12 mouse cellular contexts compared by ENCODE assay signal in genomic region chr5:107020366-107020765, GRCm38 (mm10). TPM values are rescaled to one million over a fixed set of nuclear protein-coding genes. Genes with fewer than 3 reads are reported as not detected.
DNase-seq lines count a peak whose midpoint lies in the region; ATAC-seq lines count a peak whose summit lies in the region.
"Had no signal": no experiment of that assay in that cellular context is flagged by ENCODE, and none has a peak within 500 bp of the region (broad histone marks: within the 10 kb centered on the region; RNA-seq: fewer than 3 reads in every experiment).

No protein-coding gene starts in this region.

- no peak for ATAC-seq in heart, embryonic 12.5 days (ENCODE audit: insufficient number of reproducible peaks, low FRiP score)
- ATAC-seq in limb, embryonic 11.5 days (ENCODE audit: insufficient number of reproducible peaks, low FRiP score, low TSS enrichment, low read depth), result no peak
- ATAC-seq in CD4-positive, CD25-positive, alpha-beta regulatory T cell, adult 4 months, result no peak
- ATAC-seq in hindbrain, embryonic 14.5 days (ENCODE audit: low FRiP score), result no peak
- ATAC-seq: lung, postnatal 0 days; midbrain, embryonic 15.5 days had no signal

- H3K27me3 ChIP-seq in heart, embryonic 12.5 days (replicated peaks), result no peaks in the 10 kb centered on the region
- no peaks in the 10 kb centered on the region for H3K27me3 ChIP-seq in limb, embryonic 11.5 days (ENCODE audit: control insufficient read depth, insufficient read depth, low read length)
- no peaks in the 10 kb centered on the region for H3K27me3 ChIP-seq in hindbrain, embryonic 14.5 days (ENCODE audit: control insufficient read depth, insufficient read depth, low read length)
- H3K27me3 ChIP-seq: midbrain, embryonic 15.5 days; neural tube, embryonic 13.5 days had no signal

- intact Hi-C loops in heart, postnatal 25 days (cut with DNase I), result no loop called here

- H3K4me1 ChIP-seq in heart, embryonic 12.5 days (replicated peaks), result peaks cover 30% of the 10 kb centered on the region
- peaks cover 30% of the 10 kb centered on the region for H3K4me1 ChIP-seq in limb, embryonic 11.5 days (ENCODE audit: control insufficient read depth, insufficient read depth, low read length)
- no peaks in the 10 kb centered on the region for H3K4me1 ChIP-seq in hindbrain, embryonic 14.5 days (replicated peaks; ENCODE audit: control insufficient read depth, insufficient read depth, low read length)

- peak overlapping the region; percentile 45 for H3K27ac ChIP-seq in heart, embryonic 12.5 days (ENCODE audit: poor library complexity, severe bottlenecking)
- H3K27ac ChIP-seq in limb, embryonic 11.5 days (replicated peaks; ENCODE audit: low read depth, low read length), result 0 out of 2 replicates have a peak overlapping the region, but pooled peaks have one; percentile 30
- H3K27ac ChIP-seq in hindbrain, embryonic 14.5 days, result no peak overlapping the region
- H3K27ac ChIP-seq: midbrain, embryonic 15.5 days had no signal

- no peaks in the 10 kb centered on the region for H3K36me3 ChIP-seq in heart, embryonic 12.5 days
- H3K36me3 ChIP-seq in limb, embryonic 11.5 days (ENCODE audit: control insufficient read depth, insufficient read depth, low read length), result no peaks in the 10 kb centered on the region
- no peaks in the 10 kb centered on the region for H3K36me3 ChIP-seq in hindbrain, embryonic 14.5 days (replicated peaks; ENCODE audit: control insufficient read depth, insufficient read depth)
- H3K36me3 ChIP-seq: midbrain, embryonic 15.5 days; neural tube, embryonic 13.5 days had no signal

- H3K9ac ChIP-seq in heart, embryonic 12.5 days, result no peak overlapping the region
- no peak overlapping the region for H3K9ac ChIP-seq in limb, embryonic 11.5 days (ENCODE audit: low read length)
- no peak overlapping the region for H3K9ac ChIP-seq in hindbrain, embryonic 14.5 days
- H3K9ac ChIP-seq: midbrain, embryonic 15.5 days; neural tube, embryonic 13.5 days had no signal

- no peak overlapping the region for H3K4me3 ChIP-seq in heart, embryonic 12.5 days
- no peak overlapping the region for H3K4me3 ChIP-seq in limb, embryonic 11.5 days (ENCODE audit: low read depth, low read length)
- H3K4me3 ChIP-seq in hindbrain, embryonic 14.5 days (replicated peaks; ENCODE audit: low read length), result no peak overlapping the region
- H3K4me3 ChIP-seq: erythroblast, embryonic 14.5 days; midbrain, embryonic 15.5 days; neural tube, embryonic 13.5 days had no signal

- WGBS in heart, embryonic 12.5 days, result 43% methylated on average over 7 of the region's 7 CpGs
- 74% methylated on average over 7 of the region's 7 CpGs for WGBS in limb, embryonic 11.5 days
- 49% methylated on average over 7 of the region's 7 CpGs for WGBS in hindbrain, embryonic 14.5 days

- H3K9me3 ChIP-seq in heart, embryonic 12.5 days (replicated peaks), result 0 out of 2 replicates have a peak, but pooled peaks cover 3% of the 10 kb centered on the region
- no peaks in the 10 kb centered on the region for H3K9me3 ChIP-seq in limb, embryonic 11.5 days (ENCODE audit: control insufficient read depth, low read length)
- no peaks in the 10 kb centered on the region for H3K9me3 ChIP-seq in hindbrain, embryonic 14.5 days (ENCODE audit: control insufficient read depth, low read length)
- H3K9me3 ChIP-seq: midbrain, embryonic 15.5 days; neural tube, embryonic 13.5 days had no signal

- DNase-seq in heart, adult 11 months, result peak; percentile 88
- no peak for DNase-seq in heart, postnatal 25 days (ENCODE audit: low spot score)
- peak; percentile 20 for DNase-seq in brain, adult 2 months (ENCODE audit: low read depth, low spot score)
- no peak for DNase-seq in limb, embryonic 11.5 days (ENCODE audit: low spot score)
- no peak for DNase-seq in adrenal gland, postnatal 25 days
- no peak for DNase-seq in hindbrain, embryonic 14.5 days (ENCODE audit: low spot score)

- H3K4me2 ChIP-seq in heart, embryonic 12.5 days, result no peak overlapping the region
- no peak overlapping the region for H3K4me2 ChIP-seq in limb, embryonic 11.5 days (ENCODE audit: low read depth, severe bottlenecking)
- no peak overlapping the region for H3K4me2 ChIP-seq in hindbrain, embryonic 14.5 days (replicated peaks)
- H3K4me2 ChIP-seq: midbrain, embryonic 15.5 days; neural tube, embryonic 13.5 days had no signal

RNA-seq across cellular contexts. Expression of gene Cdc7, which starts 56.2 kb away (rescaled TPM):
- 1 to 10 TPM in 1 of 2 experiments, under 1 TPM in 1; 0.65 to 1.2 TPM for total RNA-seq in heart, postnatal 25 days (2021)
- 29.8 and 30.8 TPM in 2 replicates for polyA plus RNA-seq in heart, embryonic 12.5 days (2016; fragmentation: Nextera tagmentation; extraction: Ambion mirVana)
- 63.8 and 76.4 TPM in 2 replicates for polyA plus RNA-seq in limb, embryonic 11.5 days (2014; fragmentation: Nextera tagmentation; extraction: Ambion mirVana)
- total RNA-seq in adrenal gland, postnatal 25 days (2021), result 5.6 and 5.9 TPM in 2 replicates
- polyA plus RNA-seq in CD4-positive, CD25-positive, alpha-beta regulatory T cell, adult 4 months (2017; shearing (Covaris generic)), result 10 to 100 TPM; 19.1 to 23.9 TPM
- 39.3 and 46.1 TPM in 2 replicates for polyA plus RNA-seq in hindbrain, embryonic 14.5 days (2014; fragmentation: Nextera tagmentation; extraction: Ambion mirVana)

Comparison
In these comparisons a context has a peak if more than half of its experiments do, and no peak if none do; other contexts are left out.
1. DNase-seq: peak in heart, adult 11 months (single experiment) and brain, adult 2 months (single experiment); none in heart, postnatal 25 days (single experiment), limb, embryonic 11.5 days (single experiment), adrenal gland, postnatal 25 days (single experiment) and hindbrain, embryonic 14.5 days (single experiment).